Mouse (Mus musculus) MN1 (cell line): ENCODE results near the gene Sncg.
"Not testable (repeated sequence)": the region's sequence is repeated elsewhere in the genome, so short reads cannot be mapped to it uniquely, and the experiment has no call there.

Source experiments
- DNase-seq: peaks from one replicate; pipeline ENCODE4 v3.0.0-alpha.2; 2016; ENCODE audit warnings: low spot score

The Sncg gene

DNA sequence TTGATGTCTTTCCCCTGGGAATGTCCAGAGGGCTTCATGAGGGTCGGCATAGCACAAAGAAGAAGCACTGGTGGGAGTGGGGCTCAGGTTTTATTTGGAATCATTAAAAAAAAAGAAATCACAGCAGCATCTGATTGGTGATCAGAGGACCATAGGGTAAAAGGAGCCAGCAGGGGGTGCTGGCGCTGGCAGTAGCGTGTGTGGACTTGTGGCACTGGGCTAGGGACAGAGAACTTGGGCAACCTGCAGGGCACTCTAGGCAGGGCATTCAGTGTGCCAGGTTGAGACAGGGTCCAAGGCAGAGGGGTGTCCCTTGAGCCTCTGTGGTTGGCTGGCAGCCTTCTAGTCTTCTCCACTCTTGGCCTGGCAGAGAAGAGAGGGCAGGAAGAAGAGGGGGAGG is 4.4 kb downstream of the Sncg start:
- DNase-seq: peak; percentile 10

DNA sequence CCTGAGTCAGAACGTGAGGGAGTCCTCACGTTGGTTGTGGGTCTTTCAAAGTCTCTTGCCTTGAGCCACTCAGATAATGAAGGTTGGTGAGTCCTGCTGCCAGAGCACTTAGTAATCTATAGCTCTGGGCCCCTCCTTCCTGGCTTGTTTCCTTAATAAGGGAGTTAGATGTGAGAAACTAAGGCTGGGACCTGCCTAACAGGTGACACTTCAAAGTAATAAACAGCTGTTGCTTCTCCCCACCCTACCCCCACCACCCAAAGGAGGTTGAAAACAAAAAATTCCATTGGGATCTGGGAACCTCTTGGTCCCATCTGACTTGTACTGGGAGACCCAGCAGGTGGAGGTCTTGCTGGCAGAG is 9.5 kb downstream of the Sncg start:
- no peak for DNase-seq

DNA sequence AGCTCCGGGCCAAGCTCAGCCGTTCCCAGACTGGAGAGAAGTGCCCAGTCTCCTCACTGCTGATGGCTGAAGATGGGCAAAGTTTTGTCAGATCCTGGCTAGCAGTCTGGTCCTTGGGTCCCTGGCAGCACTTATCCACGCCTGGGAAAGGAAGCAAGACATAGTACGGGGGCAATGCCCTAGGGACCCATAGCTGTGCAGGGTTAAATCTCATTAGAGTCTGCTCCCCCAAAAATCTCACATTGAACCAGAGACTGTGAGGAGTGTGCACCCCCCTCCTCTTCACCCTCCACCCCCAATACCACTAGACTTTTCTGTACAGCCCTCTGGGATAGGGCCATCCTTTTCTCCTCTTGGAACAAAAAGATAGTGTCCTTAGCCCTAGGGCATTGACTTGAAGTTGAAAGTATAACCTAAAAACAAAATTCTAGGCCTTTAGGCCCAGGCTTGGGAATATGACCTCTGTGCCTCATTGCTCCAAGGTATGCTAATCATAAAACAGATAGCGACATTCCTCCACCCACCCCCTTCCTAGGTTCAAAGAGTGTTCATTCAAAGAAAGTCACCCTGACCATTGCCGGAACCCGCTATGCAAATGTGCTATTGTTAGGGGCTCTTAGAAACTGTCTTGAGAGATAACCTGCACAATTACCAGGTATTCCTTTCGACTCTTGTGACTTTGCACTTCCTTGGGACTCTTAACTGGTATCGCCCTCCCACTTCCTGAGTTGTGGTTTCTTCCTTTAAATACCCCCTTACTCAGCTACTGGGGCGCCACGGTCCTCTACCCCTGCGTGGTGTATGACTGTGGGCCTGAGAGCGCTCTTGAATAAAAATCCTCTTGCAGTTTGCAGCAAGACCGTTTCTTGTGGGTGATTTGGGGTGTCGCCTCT is 10.1 kb downstream of the Sncg start:
- DNase-seq: not testable (repeated sequence)

DNA sequence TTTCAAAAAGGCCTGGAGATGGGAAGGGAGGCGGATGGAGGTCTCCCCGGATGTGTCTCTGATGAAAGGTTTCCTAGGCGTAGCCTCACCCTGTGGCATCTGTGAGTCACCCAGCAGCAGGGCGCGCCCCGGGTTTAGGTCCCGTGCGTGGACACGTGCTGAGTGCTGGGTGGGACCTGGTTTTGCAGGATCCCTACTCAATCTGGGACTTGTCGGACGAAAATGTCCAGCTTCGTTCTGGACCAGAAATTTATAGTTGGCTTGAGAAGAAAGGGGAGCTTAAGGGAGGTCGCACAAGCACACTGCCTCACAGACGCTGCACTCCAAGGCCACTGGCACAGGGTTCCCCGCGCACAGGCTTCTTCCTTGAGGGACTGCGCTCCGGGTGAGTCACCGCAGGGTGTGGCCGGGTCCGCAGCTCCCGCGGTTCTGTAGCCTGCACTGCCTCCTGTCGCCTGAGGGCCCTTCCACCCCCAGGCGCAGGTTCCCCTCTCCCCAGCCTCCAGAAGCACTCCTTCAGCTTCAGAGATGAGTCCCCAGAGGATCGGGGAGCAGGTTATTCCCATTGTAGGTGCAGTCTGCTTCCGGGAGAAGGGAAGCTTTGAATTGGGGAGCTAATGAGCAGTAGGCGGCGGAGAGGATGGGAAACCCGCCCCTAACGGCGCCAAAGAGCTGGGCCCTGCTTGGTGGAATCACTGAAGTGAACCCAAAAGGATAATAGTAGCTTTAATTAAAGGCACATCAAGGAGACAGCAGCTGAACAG is 10.9 kb downstream of the Sncg start:
- peak; percentile 90 for DNase-seq

DNA sequence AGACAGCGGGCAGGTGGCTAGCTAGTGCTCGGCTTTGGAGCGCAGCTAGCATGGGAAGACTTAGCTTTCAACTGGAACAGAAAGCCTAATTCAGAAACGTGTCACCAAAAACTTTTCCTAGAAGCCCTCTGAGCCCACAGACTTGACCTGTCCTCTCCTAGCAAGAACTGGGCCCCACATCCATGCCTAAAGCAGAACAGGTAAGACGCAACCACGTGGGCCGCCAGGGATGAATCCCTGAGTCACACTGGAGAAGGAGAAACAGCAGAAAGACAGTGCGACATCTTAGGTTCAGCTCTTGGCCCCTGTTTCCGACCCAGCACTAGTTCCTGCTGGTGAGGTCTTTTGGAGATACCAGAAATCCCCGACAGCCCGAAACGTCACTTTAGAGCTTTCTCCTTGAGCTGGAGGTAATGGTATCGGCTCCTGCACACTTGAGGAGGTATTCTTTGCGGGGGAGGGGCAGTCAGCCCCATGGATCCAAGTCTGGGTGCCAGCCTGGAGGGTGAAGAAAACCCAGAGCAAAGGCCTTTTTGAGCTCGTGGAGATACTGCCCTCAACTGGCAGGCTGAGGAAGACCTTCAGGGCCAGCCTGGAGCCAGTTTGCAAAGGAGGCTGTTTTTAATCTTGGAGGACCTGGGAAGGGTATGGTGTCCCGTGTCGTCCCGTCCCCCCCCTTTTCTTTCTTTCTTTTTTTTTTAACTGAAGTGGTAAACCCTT is 11.7 kb downstream of the Sncg start:
- DNase-seq: peak; percentile 88

DNA sequence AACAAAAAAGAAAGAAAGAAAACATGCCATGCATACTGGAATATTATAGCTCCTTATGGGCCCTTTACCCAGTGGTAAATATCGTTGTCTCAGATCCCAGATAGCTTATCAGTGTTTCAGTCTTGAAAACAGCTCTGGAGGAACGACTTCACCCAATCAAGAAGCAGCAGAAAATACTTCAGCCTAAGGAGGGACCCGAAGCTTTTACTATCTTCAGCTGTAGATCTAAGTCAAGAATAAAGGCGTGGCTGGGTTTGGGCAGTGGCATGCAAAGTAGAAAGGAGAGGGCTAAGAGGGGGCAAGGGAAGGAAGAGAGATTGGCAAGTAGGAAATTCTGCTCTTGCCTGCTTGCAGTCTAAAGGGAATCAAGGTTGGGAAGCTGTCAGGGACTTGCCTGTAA is 12.5 kb downstream of the Sncg start:
- no peak for DNase-seq

DNA sequence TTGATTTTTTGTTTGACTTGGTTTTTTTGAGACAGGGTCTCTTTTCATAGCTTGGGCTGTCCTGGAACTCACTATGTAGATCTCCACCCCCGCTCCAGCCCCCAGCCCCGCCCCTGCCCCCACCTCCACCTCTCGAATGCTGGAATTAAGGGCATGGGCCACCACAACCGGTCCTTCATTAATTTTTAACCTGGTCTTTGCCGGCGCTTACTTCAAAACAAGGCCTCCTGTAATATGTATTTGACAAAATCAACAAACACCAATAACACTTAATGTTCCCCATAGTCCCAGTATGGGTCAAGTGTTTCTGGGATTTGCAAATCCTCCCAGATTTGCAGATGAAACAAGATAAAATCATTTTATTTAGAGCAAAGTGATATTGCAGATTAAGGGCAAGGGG is 14.3 kb downstream of the Sncg start:
- DNase-seq: no peak

DNA sequence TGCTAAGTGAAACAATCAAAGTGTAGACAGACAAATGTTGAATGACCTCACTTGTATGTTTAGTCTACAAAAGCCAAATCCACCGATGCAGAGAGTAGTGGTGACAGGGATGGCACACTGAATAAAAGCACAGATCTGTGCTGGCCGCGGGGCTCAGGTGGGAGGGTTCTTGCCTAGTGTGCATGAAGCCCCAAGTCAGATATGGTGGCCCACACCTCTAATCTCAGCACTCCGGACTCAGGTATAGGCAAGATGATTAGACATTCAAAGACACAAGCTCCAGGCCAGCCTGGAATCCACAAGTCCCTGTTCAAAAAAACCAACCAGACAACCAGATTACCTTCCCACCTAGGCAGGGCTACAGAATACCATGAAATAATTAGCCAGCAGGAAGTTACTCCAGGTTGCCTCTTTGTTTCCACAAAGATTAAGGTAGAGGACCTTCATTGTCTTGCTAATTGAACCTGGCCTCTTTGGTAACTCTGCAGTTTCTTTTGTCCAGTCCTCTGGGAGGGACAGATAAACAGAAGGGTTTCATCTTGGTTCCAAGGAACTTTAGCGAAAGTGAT is 14.8 kb downstream of the Sncg start:
- DNase-seq: no peak

DNA sequence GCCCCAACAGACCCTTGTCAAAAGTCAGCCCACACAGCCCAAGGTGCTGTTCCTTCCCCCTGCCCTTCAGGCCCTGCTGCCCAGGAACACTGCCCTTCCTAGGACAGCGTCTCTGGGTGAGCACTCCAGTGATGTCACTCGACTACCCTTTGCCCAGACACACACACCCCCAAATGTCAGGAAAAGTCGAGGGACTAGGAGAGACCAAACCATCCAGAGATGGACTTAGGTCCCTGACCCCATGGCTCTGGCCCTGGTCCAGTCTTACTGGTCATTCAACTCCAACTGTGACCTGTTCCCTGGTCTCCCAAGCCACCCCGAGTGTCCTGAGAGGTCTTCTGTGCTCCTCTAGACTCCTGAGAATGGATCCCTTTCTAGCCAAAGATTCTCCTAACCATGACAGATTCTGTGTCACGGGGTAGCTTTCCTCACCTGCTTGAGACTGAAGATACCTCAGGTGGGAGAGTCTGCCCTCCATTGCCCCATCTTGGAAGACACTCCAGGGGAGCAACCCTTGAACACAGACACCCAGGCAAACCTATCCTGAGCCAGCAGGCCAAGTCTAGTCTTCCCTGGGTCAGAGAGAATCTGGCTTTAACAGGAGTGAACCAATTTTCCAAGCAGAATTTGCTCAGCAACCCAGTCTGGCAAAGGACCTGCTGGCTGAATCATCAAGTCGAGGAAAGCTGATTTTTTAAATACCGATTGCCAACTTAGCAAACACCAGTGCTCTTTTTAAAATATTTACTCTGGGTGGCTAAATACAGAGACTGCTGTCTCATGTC is 16.7 kb downstream of the Sncg start:
- DNase-seq: no peak

DNA sequence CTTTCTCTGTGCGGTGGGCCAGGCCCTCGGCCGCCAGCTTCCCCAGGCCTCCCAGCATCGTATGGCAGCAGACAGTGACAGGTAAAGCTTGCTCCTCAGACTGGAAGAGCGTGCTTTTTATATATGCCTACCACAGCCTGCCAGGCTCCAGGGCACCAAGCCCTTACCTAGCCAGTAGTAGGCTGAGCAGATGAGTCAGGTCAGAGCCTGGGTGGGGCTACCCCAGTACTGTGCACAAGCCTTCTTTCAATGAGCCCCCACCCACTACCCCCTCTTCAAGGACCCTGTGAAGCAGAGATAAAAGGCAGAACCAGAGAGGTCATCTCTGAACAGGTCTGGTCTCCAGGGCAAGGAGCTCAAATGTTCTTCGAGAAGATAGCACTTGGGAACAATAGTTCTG is 19.3 kb downstream of the Sncg start, which contains the start of gene Fam25c:
Fam25c (minus strand) TSS at position 133 of the 400 bp plus-strand sequence.
- no peak for DNase-seq

DNA sequence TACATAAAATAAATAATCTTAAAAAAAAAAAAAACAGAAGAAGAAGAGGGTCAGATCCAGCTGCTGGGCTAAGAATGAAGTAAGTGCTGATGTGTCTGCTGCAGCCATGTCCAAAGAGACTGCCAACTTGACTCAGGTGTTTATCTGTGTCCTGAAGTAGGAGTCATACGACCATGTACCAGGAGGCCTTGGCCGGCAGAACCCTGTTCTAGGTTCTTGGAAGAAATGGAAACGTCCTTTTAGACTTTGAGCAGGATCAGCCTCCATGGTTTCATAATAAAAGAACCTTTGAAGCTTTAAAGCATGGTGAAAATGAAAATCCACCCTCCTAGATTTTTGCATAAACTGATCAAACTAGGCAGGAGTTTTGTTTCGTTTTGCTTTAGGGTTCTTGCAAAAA is 20.1 kb downstream of the Sncg start:
- no peak for DNase-seq

DNA sequence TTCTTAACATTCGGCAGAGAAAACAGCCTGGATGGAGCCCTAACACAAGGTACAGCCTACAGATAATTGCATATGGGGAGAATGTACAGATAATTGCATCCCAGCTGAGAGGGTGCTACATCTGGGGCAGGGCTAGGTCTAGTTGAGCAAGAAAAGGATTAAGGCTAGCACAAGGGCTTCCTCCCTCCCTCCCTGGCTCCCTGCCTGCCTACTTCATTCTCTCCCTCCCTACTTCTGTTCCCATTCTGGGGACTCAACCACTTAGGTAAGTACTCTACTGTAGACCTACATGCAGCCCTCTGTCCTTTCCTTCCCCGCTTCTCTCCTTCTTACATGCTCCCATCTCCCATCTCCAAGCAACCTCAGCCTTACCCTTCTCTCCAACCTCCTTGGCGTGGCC is 21.3 kb downstream of the Sncg start:
- DNase-seq: no peak

DNA sequence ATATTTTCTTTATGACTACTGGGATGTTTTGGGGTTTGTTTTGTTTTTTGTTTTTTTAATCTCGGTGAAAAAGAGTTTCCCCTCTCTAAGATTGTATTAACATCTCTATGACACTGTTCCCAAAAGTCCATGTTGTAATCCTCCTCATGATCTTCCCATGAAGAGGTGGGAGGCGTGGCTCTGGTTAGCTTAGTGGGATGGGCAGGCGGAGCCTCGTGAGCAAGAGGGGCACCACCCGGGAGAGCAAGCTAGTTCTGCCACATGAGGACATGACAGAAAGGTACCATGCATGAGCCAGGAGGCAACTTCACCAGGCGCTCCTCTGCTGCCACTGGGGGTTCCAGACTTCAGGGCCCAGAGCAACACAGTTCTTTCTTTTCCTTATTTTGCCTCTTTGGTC is 22.1 kb downstream of the Sncg start:
- no peak for DNase-seq

DNA sequence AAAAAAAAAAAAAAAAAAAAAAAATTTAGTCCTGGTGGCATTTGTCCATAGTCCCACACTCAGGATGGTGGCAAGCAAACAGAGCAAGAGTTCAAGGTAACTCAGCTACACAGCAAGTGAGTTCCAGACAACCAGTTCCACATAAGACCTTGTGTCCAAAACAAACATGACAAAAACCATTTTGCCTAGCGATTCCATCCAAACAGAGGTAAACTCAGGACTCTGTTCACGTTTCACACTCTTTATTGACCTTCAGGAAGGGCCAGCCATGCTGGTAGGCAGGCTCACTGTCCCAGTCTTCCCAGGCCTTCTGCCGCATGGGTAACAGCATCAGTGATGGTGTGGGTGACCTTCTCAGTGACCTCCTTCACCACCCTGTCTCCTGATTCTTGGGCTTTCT is 22.9 kb downstream of the Sncg start:
- no peak for DNase-seq

DNA sequence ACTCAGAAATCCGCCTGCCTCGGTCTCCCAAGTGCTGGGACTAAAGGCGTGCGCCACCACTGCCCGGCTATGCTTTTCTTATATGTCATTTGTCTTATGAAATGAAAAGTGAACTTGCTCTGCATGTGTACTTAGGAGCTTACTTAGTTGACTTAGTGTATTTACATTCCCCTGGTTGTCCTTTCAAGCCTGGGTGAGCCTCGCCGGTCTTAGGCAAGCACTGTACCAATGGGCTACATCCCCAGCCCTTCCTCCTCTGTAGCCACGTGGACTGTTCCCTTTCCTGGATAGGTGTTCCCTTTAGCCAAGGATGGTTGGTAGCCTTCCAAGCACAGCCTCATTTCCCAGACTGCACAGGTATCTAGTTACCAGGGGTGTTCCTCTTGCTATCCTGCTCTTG is 25.6 kb downstream of the Sncg start:
- DNase-seq: no peak

DNA sequence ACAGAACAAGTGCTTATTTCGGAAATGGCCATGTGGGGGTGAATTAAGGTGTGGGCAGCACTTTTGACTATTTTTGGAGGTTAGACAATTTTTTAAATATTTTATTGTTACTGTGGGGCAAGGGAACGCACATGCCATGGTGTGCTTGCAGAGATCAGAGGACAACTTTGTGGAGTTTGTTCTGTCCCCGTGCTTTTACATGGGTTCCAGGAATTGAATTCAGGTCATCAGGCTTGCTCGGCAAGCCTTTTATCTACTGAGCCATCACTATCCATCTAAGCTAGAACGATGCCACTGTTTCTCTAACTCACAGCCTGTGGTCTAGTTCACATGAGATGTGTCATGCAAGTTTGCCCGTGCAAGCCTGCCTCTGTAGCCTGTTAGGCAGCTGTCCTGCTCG is 26.3 kb downstream of the Sncg start:
- DNase-seq: no peak

DNA sequence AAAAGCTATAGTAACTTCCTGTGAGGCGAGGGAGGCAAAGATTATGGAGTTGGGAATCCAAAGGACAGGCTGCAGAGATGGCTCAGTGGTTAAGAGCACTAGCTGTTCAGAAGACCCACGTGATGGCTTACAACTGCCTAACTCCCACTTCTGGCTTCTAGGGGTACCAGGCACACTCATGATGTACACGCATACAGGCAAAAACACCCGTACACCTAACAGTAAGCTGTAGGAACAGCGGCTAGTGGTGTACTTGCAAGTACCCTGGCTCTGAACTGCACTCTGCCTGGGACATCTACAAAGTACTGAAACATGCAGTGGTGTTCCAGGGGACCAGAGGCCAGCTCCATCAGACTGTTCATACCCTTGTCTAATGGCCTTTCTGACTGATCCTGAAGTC is 27.5 kb downstream of the Sncg start:
- DNase-seq: no peak

DNA sequence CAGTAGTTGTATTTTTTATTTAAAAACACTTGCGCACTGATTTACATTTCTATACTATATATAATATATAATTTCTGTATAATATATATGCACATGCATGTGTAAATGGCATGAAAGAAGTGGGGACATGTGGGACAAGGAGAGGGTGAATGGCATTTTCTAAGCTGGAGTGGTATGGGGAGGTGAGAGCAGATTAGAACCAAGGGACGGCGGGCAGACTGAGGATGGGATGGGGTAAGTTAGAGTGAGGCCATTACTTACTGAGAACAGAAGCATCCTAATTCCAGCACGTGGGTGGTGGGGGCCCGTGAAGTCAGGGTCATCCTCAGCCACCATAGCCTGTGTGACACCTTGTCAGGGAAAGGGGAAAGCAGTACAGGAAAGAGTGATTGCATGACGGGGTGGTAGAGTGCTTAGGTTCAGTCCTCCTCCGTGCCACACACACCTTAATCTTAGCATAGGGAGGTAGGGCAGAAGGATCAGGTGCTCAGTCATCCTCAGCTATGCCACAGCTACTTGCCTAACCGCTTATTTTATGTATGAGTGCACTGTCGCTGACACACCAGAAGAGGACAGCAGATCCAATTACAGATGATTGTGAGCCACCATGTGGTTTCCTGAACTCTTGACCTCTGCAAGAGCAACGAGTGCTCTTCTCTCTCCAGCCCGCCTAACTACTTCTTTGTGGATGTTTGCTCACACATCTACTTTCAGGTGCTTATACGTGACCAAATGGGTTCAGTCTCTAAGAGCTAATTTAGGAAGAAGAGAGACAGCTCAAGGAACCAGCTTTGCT is 28.6 kb downstream of the Sncg start:
- DNase-seq: no peak

DNA sequence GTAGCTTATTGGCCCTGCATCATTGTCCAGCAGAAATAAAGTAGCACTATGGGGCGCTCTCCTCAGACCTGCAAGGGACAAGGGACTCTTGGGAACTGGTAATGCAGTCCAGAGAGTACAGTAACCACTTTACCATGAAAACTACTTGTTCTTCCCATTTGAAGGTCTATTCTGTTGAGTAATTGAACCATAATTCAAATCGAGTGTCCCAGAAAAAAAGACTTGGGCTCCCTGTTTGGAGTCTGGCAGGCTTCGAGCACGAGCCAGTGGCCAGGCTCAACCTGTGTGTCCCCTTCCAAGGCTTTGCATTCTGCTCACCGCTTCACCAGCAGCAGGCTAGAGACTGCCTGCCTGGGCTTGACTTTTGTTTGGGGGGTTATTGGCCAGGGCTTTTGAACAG is 30.2 kb downstream of the Sncg start:
- DNase-seq: no peak

DNA sequence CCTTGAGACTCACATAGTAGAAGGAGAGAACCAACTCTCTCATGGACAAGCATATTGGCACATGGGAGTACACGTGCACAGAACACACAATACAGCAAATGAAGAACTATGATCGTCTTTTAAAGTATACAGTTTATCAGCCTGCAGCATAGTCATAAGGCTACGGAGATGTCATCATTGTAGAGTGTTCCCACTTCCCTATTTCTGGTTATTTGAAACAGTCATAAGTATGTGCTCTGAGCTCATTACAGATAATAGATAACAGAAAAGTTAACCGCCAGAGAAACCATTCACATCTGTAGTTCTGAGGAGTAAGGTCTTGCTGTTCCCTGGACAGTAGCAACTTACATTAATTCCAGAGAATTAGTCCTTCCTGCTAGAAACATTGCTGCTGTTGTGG is 31.5 kb downstream of the Sncg start:
- no peak for DNase-seq

DNA sequence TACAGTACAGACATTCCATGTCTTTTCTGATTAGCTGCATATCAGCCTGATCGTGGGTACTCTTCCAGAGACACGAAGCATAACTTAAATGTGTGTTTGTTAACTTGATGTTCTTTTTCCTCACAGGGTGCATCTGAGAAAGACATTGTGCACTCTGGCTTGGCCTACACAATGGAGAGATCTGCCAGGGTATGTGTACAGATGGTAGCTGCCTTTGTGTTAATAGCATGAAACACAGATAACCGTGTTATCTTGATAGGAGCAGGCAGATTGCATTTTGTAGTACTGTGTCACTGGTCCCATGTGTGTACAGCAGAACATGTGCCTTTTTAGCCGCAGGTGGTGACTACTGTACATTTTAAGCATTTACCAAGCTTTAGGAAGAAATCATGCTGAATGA is 32.6 kb downstream of the Sncg start:
- DNase-seq: no peak
